Mouse (Mus musculus) stomach, embryonic 15.5 days (tissue): ENCODE data around the gene Shb. TPM values are rescaled to one million over a fixed set of nuclear protein-coding genes. Genes with fewer than 3 reads are reported as not detected.

Source experiments
- ATAC-seq: fragments of 200-750 bp; cut with Nextera tagmentation; 2 replicates; pipeline ENCODE4 v1.8.0; 2017; ENCODE audit warnings: low read depth, moderate number of reproducible peaks, moderate TSS enrichment; ENCODE audit not compliant: insufficient read depth, low FRiP score
- H3K27ac ChIP-seq: fragments of 300-500 bp; sonication (generic); 2 replicates; pipeline ENCODE4 v1.5.1; 2015; ENCODE audit warnings: mild to moderate bottlenecking, inconsistent platforms
- H3K27me3 ChIP-seq: fragments of 300-500 bp; sonication (generic); replicated peaks from 2 replicates; pipeline ENCODE4 v1.6.1; 2015; ENCODE audit warnings: inconsistent platforms
- H3K36me3 ChIP-seq: fragments of 300-500 bp; sonication (generic); 2 replicates; pipeline ENCODE4 v1.6.1; 2015; ENCODE audit warnings: inconsistent platforms
- H3K4me1 ChIP-seq: fragments of 300-500 bp; sonication (generic); 2 replicates; pipeline ENCODE4 v1.6.1; 2015; ENCODE audit warnings: inconsistent platforms
- H3K4me2 ChIP-seq: fragments of 300-500 bp; sonication (generic); 2 replicates; pipeline ENCODE4 v1.6.1; 2015; ENCODE audit warnings: mild to moderate bottlenecking, inconsistent platforms
- H3K4me3 ChIP-seq: fragments of 300-500 bp; sonication (generic); replicated peaks from 2 replicates; pipeline ENCODE4 v1.5.1; 2015; ENCODE audit warnings: inconsistent platforms
- H3K9ac ChIP-seq: fragments of 300-500 bp; sonication (generic); 2 replicates; pipeline ENCODE4 v1.6.1; 2015; ENCODE audit warnings: inconsistent platforms
- H3K9me3 ChIP-seq: fragments of 300-500 bp; sonication (generic); 2 replicates; pipeline ENCODE4 v1.6.1; 2016; ENCODE audit warnings: inconsistent platforms
- WGBS: fragments of 180-500 bp; shearing (Covaris S2); methylation state at CpG from one replicate; pipeline ENCODE4 v1.1.7; 2015; 5-methylcytosine and 5-hydroxymethylcytosine counted together
- polyA plus RNA-seq: library from polyadenylated mRNA; unstranded; fragments of >200 nt; fragmentation: Nextera tagmentation; extraction: Ambion mirVana; gene quantifications from 2 replicates; pipeline ENCODE4 v1.2.1, GENCODE M21; 2015

Shb gene
- polyA plus RNA-seq, 1 experiment from 2014 or later = 5.8 TPM

GRCm38 (mm10) chr4:45457543-45457942 is 74.7 kb downstream of the Shb start:
- peaks cover 20% of the 10 kb centered on the region for H3K4me1 ChIP-seq
- WGBS = 88% methylated on average over 2 of the region's 2 CpGs
- ATAC-seq = no peak

GRCm38 (mm10) chr4:45455001-45455400 is 77.3 kb downstream of the Shb start:
- Histone ChIP-seq H3K4me3 (no peak overlapping the region), H3K27ac (no peak overlapping the region), H3K4me1 (peaks cover 32% of the 10 kb centered on the region), H3K27me3 (no peaks in the 10 kb centered on the region), H3K9me3 (no peaks in the 10 kb centered on the region), H3K36me3 (peaks cover 4% of the 10 kb centered on the region), H3K9ac (no peak overlapping the region), H3K4me2 (no peak overlapping the region)
- WGBS = 78% methylated on average over 4 of the region's 4 CpGs
- ATAC-seq = no peak

More at GRCm38 (mm10) chr4:45457543-45457942, 74.7 kb downstream of the Shb start:
- no peak overlapping the region for H3K4me3 ChIP-seq
- H3K27me3 ChIP-seq = no peaks in the 10 kb centered on the region
- no peak overlapping the region for H3K4me2 ChIP-seq
- no peak overlapping the region for H3K9ac ChIP-seq
- peaks cover 4% of the 10 kb centered on the region for H3K36me3 ChIP-seq
- H3K27ac ChIP-seq = no peak overlapping the region
- H3K9me3 ChIP-seq = no peaks in the 10 kb centered on the region

- WGBS = 61% methylated on average over 3 of the region's 3 CpGs
- Histone ChIP-seq H3K4me1 (peaks cover 28% of the 10 kb centered on the region), H3K4me2 (peak overlapping the region; percentile 27; the same call in 1 of the 2 replicates), H3K27ac (peak overlapping the region; percentile 92), H3K36me3 (peaks cover 4% of the 10 kb centered on the region), H3K9ac (no peak overlapping the region), H3K9me3 (no peaks in the 10 kb centered on the region), H3K4me3 (no peak overlapping the region), H3K27me3 (no peaks in the 10 kb centered on the region)
- ATAC-seq = peak; percentile 72
Observed at GRCm38 (mm10) chr4:45453271-45453851, 78.9 kb downstream of the Shb start.

GRCm38 (mm10) chr4:45452569-45453111 is 79.6 kb downstream of the Shb start:
- Histone ChIP-seq H3K27me3 (no peaks in the 10 kb centered on the region), H3K36me3 (no peaks in the 10 kb centered on the region; the same call in 1 of the 2 replicates), H3K4me1 (peaks cover 31% of the 10 kb centered on the region), H3K4me2 (peak overlapping the region; percentile 27), H3K27ac (peak overlapping the region; percentile 92), H3K4me3 (no peak overlapping the region), H3K9ac (no peak overlapping the region), H3K9me3 (no peaks in the 10 kb centered on the region)
- 56% methylated on average over 7 of the region's 7 CpGs for WGBS
- ATAC-seq = peak; percentile 73

- no peaks in the 10 kb centered on the region for H3K27me3 ChIP-seq
- H3K9me3 ChIP-seq = no peaks in the 10 kb centered on the region
- H3K27ac ChIP-seq = no peak overlapping the region
- WGBS = 76% methylated on average over 5 of the region's 5 CpGs
- ATAC-seq = no peak
- H3K4me1 ChIP-seq = peaks cover 28% of the 10 kb centered on the region
- no peak overlapping the region for H3K4me2 ChIP-seq
- H3K9ac ChIP-seq = no peak overlapping the region
- no peaks in the 10 kb centered on the region for H3K36me3 ChIP-seq
- H3K4me3 ChIP-seq = no peak overlapping the region
Observed at GRCm38 (mm10) chr4:45449012-45449411, 83.3 kb downstream of the Shb start.

- H3K27me3 ChIP-seq = no peaks in the 10 kb centered on the region
- H3K36me3 ChIP-seq = no peaks in the 10 kb centered on the region
- H3K9ac ChIP-seq = no peak overlapping the region
Observed at GRCm38 (mm10) chr4:45448481-45448880, 83.8 kb downstream of the Shb start.

GRCm38 (mm10) chr4:45447196-45447595 is 85.1 kb downstream of the Shb start:
- Histone ChIP-seq H3K27me3 (no peaks in the 10 kb centered on the region), H3K9ac (no peak overlapping the region), H3K36me3 (no peaks in the 10 kb centered on the region), H3K27ac (no peak overlapping the region), H3K4me3 (no peak overlapping the region), H3K4me1 (peaks cover 12% of the 10 kb centered on the region; the same call in 1 of the 2 replicates), H3K4me2 (no peak overlapping the region), H3K9me3 (no peaks in the 10 kb centered on the region)
- ATAC-seq = no peak
- 88% methylated on average over 5 of the region's 5 CpGs for WGBS

More at GRCm38 (mm10) chr4:45448481-45448880, 83.8 kb downstream of the Shb start:
- H3K4me2 ChIP-seq = no peak overlapping the region
- H3K4me3 ChIP-seq = no peak overlapping the region
- peaks cover 23% of the 10 kb centered on the region for H3K4me1 ChIP-seq
- no peak overlapping the region for H3K27ac ChIP-seq
- no peaks in the 10 kb centered on the region for H3K9me3 ChIP-seq
- WGBS = 80% methylated on average over 7 of the region's 7 CpGs
- ATAC-seq = no peak

- Histone ChIP-seq H3K27me3 (no peaks in the 10 kb centered on the region), H3K9me3 (no peaks in the 10 kb centered on the region), H3K4me2 (no peak overlapping the region), H3K4me1 (0 out of 2 replicates have a peak, but pooled peaks cover 9% of the 10 kb centered on the region), H3K36me3 (no peaks in the 10 kb centered on the region), H3K4me3 (no peak overlapping the region), H3K9ac (no peak overlapping the region), H3K27ac (no peak overlapping the region)
- ATAC-seq = no peak
- WGBS = 65% methylated on average over 3 of the region's 3 CpGs
Observed at GRCm38 (mm10) chr4:45445235-45445634, 87.0 kb downstream of the Shb start.

- Histone ChIP-seq H3K4me3 (no peak overlapping the region), H3K9me3 (no peaks in the 10 kb centered on the region), H3K27ac (no peak overlapping the region), H3K36me3 (no peaks in the 10 kb centered on the region), H3K4me1 (peaks cover 13% of the 10 kb centered on the region; the same call in 1 of the 2 replicates), H3K9ac (no peak overlapping the region), H3K4me2 (no peak overlapping the region), H3K27me3 (no peaks in the 10 kb centered on the region)
- 53% methylated on average over 4 of the region's 4 CpGs for WGBS
- ATAC-seq = no peak
Observed at GRCm38 (mm10) chr4:45444813-45445212, 87.5 kb downstream of the Shb start.

GRCm38 (mm10) chr4:45443652-45444051 is 88.6 kb downstream of the Shb start:
- Histone ChIP-seq H3K36me3 (no peaks in the 10 kb centered on the region), H3K27ac (no peak overlapping the region), H3K27me3 (no peaks in the 10 kb centered on the region), H3K9ac (no peak overlapping the region), H3K9me3 (no peaks in the 10 kb centered on the region), H3K4me3 (no peak overlapping the region), H3K4me1 (peaks cover 24% of the 10 kb centered on the region), H3K4me2 (no peak overlapping the region)
- WGBS = 78% methylated on average over 7 of the region's 7 CpGs
- no peak for ATAC-seq

GRCm38 (mm10) chr4:45442237-45442636 is 90.0 kb downstream of the Shb start:
- H3K36me3 ChIP-seq = no peaks in the 10 kb centered on the region
- WGBS = 52% methylated on average over 3 of the region's 3 CpGs
- H3K27me3 ChIP-seq = no peaks in the 10 kb centered on the region
- no peaks in the 10 kb centered on the region for H3K9me3 ChIP-seq
- no peak overlapping the region for H3K27ac ChIP-seq
- no peak overlapping the region for H3K4me2 ChIP-seq
- no peak overlapping the region for H3K9ac ChIP-seq
- peaks cover 27% of the 10 kb centered on the region for H3K4me1 ChIP-seq
- no peak for ATAC-seq
- no peak overlapping the region for H3K4me3 ChIP-seq

- H3K4me3 ChIP-seq = no peak overlapping the region
- H3K36me3 ChIP-seq = no peaks in the 10 kb centered on the region
- ATAC-seq = no peak
- WGBS = 76% methylated on average over 1 of the region's 1 CpGs
- no peak overlapping the region for H3K4me2 ChIP-seq
- no peaks in the 10 kb centered on the region for H3K27me3 ChIP-seq
- H3K27ac ChIP-seq = no peak overlapping the region
- H3K9me3 ChIP-seq = no peaks in the 10 kb centered on the region
- H3K4me1 ChIP-seq = peaks cover 31% of the 10 kb centered on the region
- H3K9ac ChIP-seq = no peak overlapping the region
Observed at GRCm38 (mm10) chr4:45441778-45442177, 90.5 kb downstream of the Shb start.
